Mouse (Mus musculus) urinary bladder, postnatal 0 days (tissue): ENCODE measurements around the gene Armc7. TPM values are rescaled to one million over a fixed set of nuclear protein-coding genes. Genes with fewer than 3 reads are reported as not detected.

Experiments
- microRNA-seq: library from miRNA; unstranded; fragments of <30 nt; microRNA quantifications from one replicate; pipeline ENCODE4, GENCODE M21; 2016
- polyA plus RNA-seq: library from polyadenylated mRNA; unstranded; fragments of >200 nt; fragmentation: Nextera tagmentation; extraction: Ambion mirVana; gene quantifications from 2 replicates; pipeline ENCODE4 v1.2.1, GENCODE M21; 2015

The Armc7 gene
- 4.4 and 5.6 TPM in 2 replicates for polyA plus RNA-seq

DNA sequence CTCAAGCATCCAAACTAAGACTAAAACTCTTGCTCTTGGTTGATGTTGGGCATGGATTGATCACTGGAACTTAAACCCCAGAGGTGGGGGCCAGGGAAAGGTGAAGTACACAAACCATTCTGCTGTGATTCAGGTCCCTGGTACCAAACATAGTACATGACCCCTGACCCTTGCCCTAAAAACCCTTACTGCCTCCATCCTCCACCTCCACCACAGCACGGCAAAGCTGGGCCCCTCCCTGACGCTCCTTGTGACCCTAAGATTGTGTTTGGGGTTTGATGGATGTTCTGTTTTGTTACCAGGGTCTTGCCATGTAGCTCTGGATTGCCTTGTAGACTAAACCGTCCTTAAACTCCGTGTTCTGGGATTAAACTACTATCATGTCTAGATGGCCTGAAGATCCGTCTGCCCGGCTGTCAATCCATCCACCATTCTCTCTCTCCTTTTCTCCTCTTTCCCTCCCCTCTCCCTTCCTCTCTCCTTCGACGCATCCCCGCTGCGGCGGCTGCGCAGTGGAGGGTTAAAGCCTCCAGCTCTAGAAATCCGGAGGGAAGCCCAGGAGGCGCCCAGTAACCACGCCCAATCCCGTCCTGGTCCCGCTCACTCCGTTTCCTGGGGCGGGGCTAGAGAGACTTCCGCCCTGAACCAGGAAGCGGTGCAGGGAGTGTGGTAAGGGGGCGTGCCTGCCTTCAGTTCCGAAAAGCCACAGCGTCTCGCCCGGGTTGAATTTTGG is at the start of gene Armc7:
Gene Armc7, plus strand, starts transcription at position 643 of the 733 bp plus-strand sequence.

GRCm38 (mm10) chr11:115439906-115440595 is 35.4 kb upstream of the Armc7 start, which contains the start of gene Trim80:
Gene Trim80 (plus strand): TSS chr11:115440545.

GRCm38 (mm10) chr11:115462243-115462891 is 13.1 kb upstream of the Armc7 start, which contains the start of gene Slc16a5:
Gene Slc16a5 (plus strand): TSS chr11:115462474.

GRCm38 (mm10) chr11:115491356-115492083 is 16.1 kb downstream of the Armc7 start, which contains the start of gene Nt5c:
Gene Nt5c (minus strand): TSS chr11:115491862.

GRCm38 (mm10) chr11:115514238-115514663 is 38.8 kb downstream of the Armc7 start, which contains the start of gene Jpt1:
Gene Jpt1 (minus strand): TSS chr11:115514387.

GRCm38 (mm10) chr11:115536038-115536681 is 60.7 kb downstream of the Armc7 start, which contains the start of gene Sumo2:
Gene Sumo2 (minus strand): TSS chr11:115536276.

Small RNA genes within 50 kb of the gene (microRNA-seq; reads per million reads assigned to microRNA genes)
- 1.2 reads per million for gene Mir3968

Other genes starting within 250 kb of the Armc7 start
- gene Grin2c, start 208.4 kb upstream of the Armc7 start, polyA plus RNA-seq, result 0.16 and 0.17 TPM in 2 replicates
- gene Fdxr, start 198.6 kb upstream of the Armc7 start, polyA plus RNA-seq, result 5.7 and 6.2 TPM in 2 replicates
- gene Fads6, start 178.0 kb upstream of the Armc7 start, polyA plus RNA-seq, result 0.26 and 0.30 TPM in 2 replicates
- gene Otop2, start 168.5 kb upstream of the Armc7 start, polyA plus RNA-seq, result not detected in 2 replicates
- gene Ush1g, start 153.6 kb upstream of the Armc7 start, polyA plus RNA-seq, result not detected in 2 replicates
- not detected in 2 replicates for gene Otop3, start 140.9 kb upstream of the Armc7 start, polyA plus RNA-seq
- gene Hid1, start 107.9 kb upstream of the Armc7 start, polyA plus RNA-seq, result 11.1 and 12.8 TPM in 2 replicates
- gene Cdr2l, start 93.8 kb upstream of the Armc7 start, polyA plus RNA-seq, result 7.2 and 7.3 TPM in 2 replicates
- 131 and 132 TPM in 2 replicates for gene Mrpl58, start 71.9 kb upstream of the Armc7 start, polyA plus RNA-seq
- gene Atp5h, start 55.7 kb upstream of the Armc7 start, polyA plus RNA-seq, result 784 and 794 TPM in 2 replicates
- 11.1 and 11.3 TPM in 2 replicates for gene Kctd2, start 55.5 kb upstream of the Armc7 start, polyA plus RNA-seq
- gene Trim80, start 35.1 kb upstream of the Armc7 start, polyA plus RNA-seq, result not detected in 2 replicates
- gene Slc16a5, start 13.2 kb upstream of the Armc7 start, polyA plus RNA-seq, result 0.22 and 0.33 TPM in 2 replicates
- gene Nt5c, start 16.2 kb downstream of the Armc7 start, polyA plus RNA-seq, result 85.1 and 95.3 TPM in 2 replicates
- gene Jpt1, start 38.7 kb downstream of the Armc7 start, polyA plus RNA-seq, result 154 and 157 TPM in 2 replicates
- 464 and 528 TPM in 2 replicates for gene Sumo2, start 60.6 kb downstream of the Armc7 start, polyA plus RNA-seq
- gene Nup85, start 88.8 kb downstream of the Armc7 start, polyA plus RNA-seq, result 56.7 and 60.6 TPM in 2 replicates
- 47.1 and 54.7 TPM in 2 replicates for gene Mrps7, start 128.3 kb downstream of the Armc7 start, polyA plus RNA-seq
- gene Gga3, start 128.4 kb downstream of the Armc7 start, polyA plus RNA-seq, result 8.4 TPM in 2 replicates
- gene Mif4gd, start 137.3 kb downstream of the Armc7 start, polyA plus RNA-seq, result 39.6 and 43.5 TPM in 2 replicates
- gene Slc25a19, start 152.6 kb downstream of the Armc7 start, polyA plus RNA-seq, result 11.5 and 13.6 TPM in 2 replicates
- 51.7 and 54.6 TPM in 2 replicates for gene Grb2, start 232.9 kb downstream of the Armc7 start, polyA plus RNA-seq